ENCODE assay signal across 13 mouse cellular contexts in the genomic region with DNA sequence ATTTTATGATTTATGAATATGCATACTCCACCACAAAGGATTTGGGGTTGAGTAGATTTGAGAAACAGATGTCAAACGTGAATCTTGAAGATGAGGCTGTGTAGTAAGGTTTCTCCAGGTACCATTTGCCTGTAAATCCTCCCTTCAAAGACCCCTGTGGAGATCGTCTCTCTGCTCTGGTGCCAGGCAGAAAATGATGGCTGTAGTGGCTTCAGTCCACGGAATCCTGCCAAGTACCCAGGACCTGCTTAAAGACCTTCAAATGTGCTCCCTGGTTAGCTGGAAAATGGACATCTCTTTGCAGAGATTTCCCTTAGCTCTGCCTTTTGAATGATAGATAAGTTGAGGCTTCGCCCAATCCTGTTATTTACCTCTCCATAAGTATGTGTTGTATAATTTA.
"Had no signal": no experiment of that assay in that cellular context is flagged by ENCODE, and none has a peak within 500 bp of the region (broad histone marks: within the 10 kb centered on the region; RNA-seq: fewer than 3 reads in every experiment).

No protein-coding gene starts in this region.

- DNase-seq: cerebellum, adult 2 months; cerebellum, adult 8-10 months; cerebellum, adult 9-10 months; embryo, embryonic 11 days; forebrain, postnatal 0 days; gastrocnemius, adult 2 months; gastrocnemius, postnatal 10 days; gastrocnemius, postnatal 14 days; gastrocnemius, postnatal 25 days; gastrocnemius, postnatal 36 days; heart, adult 11 months; heart, adult 18-20 months; heart, adult 2 months had no signal
